Mouse (Mus musculus) heart, postnatal 0 days (tissue): ENCODE results near the gene Acvrl1.

ENCODE experiments used
- CTCF ChIP-seq: IDR thresholded peaks from 2 replicates; pipeline ENCODE4 v1.5.1; 2016; ENCODE audit warnings: antibody characterized with exemption, control low read depth, low read depth
- EP300 ChIP-seq: IDR thresholded peaks from 2 replicates; pipeline ENCODE4 v1.6.1; 2016; ENCODE audit warnings: antibody characterized with exemption, low read depth

GRCm38 (mm10) chr15:101106011-101106410 lies 22.3 kb upstream of the Acvrl1 start:
- TF ChIP-seq CTCF (no peak), EP300 (no peak)
